Mouse (Mus musculus) left cerebral cortex, adult 8-10 months (tissue): ENCODE data around the gene Cenpq. TPM values are rescaled to one million over a fixed set of nuclear protein-coding genes. Genes with fewer than 3 reads are reported as not detected.

Experiments used
- total RNA-seq, 4 experiments: library from RNA; stranded (reverse); gene quantifications; 2 replicates each; pipeline ENCODE4 v1.2.4; 2022

The Cenpq gene
- total RNA-seq, 4 experiments from 2014 or later = 3.8 to 4.7 (median 4.3) TPM

Other genes with a start within 250 kb of the Cenpq start
- gene Esp1, start 207.9 kb downstream of the Cenpq start, total RNA-seq = not detected
- gene Crisp2, start 128.0 kb downstream of the Cenpq start, total RNA-seq = not detected
- gene Rhag, start 123.9 kb downstream of the Cenpq start, total RNA-seq = not detected
- gene 9130008F23Rik, start 54.5 kb downstream of the Cenpq start, total RNA-seq = under 1 TPM in 1 of 4 experiments, not detected in 3; 0.26 TPM
- not detected for gene Glyatl3, start 20.7 kb downstream of the Cenpq start, total RNA-seq
- 10 to 100 TPM; 50.0 to 54.6 (median 50.6) TPM for gene Mut, start 362 bp downstream of the Cenpq start, total RNA-seq